Mouse (Mus musculus) ovary, adult 10 weeks (tissue): ENCODE measurements around the gene BC025920. TPM values are rescaled to one million over a fixed set of nuclear protein-coding genes. Genes with fewer than 3 reads are reported as not detected.

Experiments
- polyA plus RNA-seq: library from polyadenylated mRNA; stranded (reverse); fragments of 350-450 nt; fragmentation: Illumina TruSeq; extraction: RNeasy Lipid Tissue Mini Kit (QIAGEN cat#74804); gene quantifications from one replicate; pipeline ENCODE4 v1.2.3, GENCODE M21; 2014

BC025920 gene
- 0.77 TPM for polyA plus RNA-seq

DNA sequence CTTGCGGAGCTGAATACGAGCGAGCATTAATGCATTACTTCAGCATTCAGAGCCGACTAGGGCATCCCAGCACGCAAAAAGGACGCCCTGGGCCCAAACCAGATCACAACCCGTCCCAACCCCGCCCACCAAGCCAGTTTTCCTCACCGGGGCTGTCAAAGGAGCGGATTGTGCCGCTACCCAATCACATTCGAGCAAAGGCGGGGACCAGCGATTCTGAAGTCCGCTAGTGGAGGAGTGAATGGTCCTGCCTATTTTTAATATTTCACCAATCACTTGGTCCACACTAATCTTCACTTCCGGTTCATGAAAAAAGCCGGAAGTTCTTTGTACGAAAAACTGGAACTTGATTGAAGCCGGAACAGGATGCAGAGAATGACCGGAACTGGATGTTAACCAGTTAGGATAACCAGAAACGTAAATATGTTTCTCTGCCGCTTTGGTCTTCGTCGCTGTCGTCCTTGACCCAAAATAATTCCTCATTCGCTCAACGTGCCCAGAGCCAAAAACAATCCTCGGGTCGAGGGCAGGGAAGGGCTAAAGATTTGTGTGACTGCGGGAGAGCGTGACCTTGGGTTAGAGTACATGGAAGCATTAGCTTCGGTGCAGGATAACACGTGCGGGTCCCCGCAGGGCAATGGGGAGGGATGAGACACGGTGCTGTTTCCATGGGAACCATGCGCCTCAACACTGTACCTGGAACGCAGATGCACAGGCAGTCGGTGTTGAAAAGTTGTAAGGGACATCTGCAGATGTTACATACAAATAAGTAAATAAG is at the start of gene BC025920:
TSS of gene BC025920 (plus strand) at position 297 of the 778 bp plus-strand sequence.

GRCm38 (mm10) chr10:81559163-81559626 is 46.9 kb upstream of the BC025920 start, which contains the start of gene Aes:
TSS of gene Aes (plus strand) at chr10:81559488.

GRCm38 (mm10) chr10:81574081-81575056 is 31.7 kb upstream of the BC025920 start, which contains the start of gene Tle2:
TSS of gene Tle2 (plus strand) at chr10:81574561.

DNA sequence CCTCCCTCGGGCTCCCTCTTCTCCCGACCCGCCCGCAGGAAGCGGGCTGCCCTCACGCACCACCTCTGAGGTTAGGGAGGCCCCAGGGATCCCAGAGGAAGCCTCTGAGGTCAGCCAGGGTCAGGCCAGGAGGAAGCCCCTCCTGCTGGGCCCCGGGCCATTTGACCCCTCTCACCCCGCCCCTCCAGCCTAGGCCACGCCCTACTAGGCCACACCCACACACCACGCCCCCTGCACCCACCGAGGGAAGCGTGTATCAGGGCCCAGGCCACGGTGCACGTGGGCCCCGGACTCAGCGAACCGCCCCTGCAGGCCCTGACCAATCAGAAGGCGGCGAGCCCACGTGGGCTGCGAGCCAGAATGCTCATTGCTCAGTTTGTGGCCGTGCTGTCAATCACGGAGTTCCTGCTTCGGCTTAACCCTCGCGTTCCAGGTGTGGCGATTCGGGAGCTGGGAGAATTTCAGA is 5.3 kb upstream of the BC025920 start, which contains the start of gene Tle6:
TSS of gene Tle6 (minus strand) at position 336 of the 466 bp plus-strand sequence.

DNA sequence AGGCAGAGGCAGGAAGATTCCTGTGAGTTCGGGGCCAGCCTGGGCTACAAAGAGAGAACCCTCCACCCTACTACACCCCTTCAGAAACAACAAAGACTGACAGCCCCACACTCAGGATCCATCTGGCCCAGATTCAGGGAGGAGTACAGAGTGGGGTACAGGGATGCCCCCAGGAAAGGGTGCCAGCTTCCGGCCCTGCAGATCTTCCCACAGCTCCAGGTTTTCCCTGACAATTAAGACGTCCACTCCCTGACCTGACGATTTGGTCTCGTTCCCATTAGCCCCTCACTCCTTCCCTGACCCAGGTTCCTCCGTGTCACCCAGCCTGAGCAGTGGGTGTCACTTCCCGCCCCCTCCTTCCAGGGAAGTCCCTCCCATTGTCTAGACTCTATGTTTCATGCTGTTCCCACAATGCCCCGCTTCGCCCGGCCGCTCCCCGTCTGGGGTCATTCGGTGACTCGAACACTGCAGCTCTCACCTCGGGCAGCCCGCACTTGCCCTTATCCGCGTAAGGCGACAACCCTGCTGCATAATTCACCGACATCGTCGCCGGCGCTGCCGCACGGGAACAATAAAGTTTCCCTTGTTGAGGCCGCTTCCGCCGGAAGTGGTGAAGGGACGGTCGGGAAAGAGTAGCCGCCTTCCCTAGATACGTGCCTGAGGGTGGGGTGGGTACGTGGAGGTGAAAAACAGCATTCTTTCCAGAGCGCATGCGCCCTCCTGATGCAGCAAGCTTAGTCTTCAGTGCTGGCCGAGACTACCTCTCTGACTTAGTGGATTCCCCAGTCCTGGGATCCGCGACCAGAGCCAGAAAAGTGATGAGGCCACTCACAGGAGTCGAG is 21.1 kb downstream of the BC025920 start, which contains the start of gene Sirt6:
TSS of gene Sirt6 (minus strand) at position 804 of the 842 bp plus-strand sequence.

DNA sequence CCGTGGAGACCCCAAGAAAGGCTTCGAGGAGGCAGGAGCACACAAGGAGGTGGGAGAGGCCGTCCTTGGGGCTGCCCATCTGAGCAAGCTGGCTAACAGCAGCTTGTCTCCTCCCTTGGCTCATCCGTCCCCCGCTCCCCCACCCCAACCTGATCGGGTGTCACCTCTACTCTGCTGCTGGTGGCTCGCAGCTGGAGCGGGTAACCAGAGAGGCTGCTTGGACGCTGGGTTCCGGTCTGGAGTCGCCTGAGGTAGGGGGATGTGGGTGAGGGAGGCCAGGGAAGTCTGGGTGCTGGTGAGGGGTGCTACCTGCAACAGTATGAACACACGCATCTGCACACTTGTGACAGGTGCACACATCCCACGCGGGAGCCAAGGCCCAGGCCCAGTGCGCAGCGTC is 22.3 kb downstream of the BC025920 start, which contains the start of gene Ankrd24:
TSS of gene Ankrd24 (plus strand) at position 151 of the 400 bp plus-strand sequence.

DNA sequence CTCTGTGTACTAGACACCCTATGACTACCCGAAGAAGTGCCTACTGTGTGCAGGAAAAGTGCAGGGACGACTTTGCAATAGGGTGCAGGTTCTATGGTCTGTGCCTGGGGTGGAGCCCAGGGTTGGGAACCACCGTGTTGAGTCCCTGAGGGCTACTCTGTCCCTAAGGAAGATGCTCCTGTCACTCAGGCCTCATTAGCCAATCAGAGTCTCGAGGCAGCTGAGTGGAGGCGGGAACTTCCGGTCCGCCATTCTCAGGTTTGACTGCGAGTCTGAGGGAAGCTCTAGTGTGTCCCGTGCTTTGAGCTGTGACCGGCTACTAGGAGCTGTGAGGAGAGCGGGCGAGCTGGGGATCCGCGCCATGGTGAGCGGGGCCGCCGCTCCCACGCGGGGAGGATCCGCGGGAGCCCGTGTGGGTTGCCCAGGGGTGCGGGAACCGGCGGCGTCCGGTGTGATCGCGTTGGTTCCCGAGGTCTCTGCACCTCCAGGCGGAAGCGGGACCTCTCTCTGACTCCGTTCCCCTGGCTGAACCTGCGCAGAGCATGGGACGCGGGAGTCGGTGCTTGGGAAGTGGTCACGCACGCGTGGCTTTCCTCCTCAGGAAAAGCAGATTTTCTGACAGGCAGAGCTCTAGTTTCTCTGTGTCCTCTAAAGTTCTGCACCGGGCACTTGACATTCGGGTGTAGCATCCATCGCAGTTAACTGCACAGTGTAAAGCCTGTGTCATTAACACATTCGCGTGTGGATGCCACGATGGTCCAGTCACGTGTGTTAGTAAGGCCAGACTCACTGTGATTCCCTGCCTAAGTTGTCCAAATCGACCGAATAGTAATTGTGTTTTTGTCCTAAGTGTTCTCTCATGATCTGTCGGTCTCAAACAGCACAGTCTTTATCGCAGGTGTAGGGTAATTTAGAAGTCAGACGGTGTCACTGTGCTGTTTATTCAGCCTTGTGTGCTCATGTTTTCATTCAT is 43.0 kb downstream of the BC025920 start, which contains the start of gene Gm10778:
TSS of gene Gm10778 (plus strand) at position 257 of the 973 bp plus-strand sequence.

Other genes with a start within 250 kb of the BC025920 start
- not detected for gene Mfsd12, start 248.8 kb upstream of the BC025920 start, polyA plus RNA-seq
- not detected for gene 4930404N11Rik, start 240.5 kb upstream of the BC025920 start, polyA plus RNA-seq
- gene Fzr1, start 227.8 kb upstream of the BC025920 start, polyA plus RNA-seq = 0.26 TPM
- not detected for gene Dohh, start 221.8 kb upstream of the BC025920 start, polyA plus RNA-seq
- gene Gm48551, start 221.8 kb upstream of the BC025920 start, polyA plus RNA-seq = not detected
- 0.88 TPM for gene Gm48552, start 217.3 kb upstream of the BC025920 start, polyA plus RNA-seq
- gene Smim24, start 213.2 kb upstream of the BC025920 start, polyA plus RNA-seq = not detected
- gene Nfic, start 150.6 kb upstream of the BC025920 start, polyA plus RNA-seq = 14.2 TPM
- gene Celf5, start 123.6 kb upstream of the BC025920 start, polyA plus RNA-seq = not detected
- gene Ncln, start 109.9 kb upstream of the BC025920 start, polyA plus RNA-seq = not detected
- not detected for gene S1pr4, start 106.1 kb upstream of the BC025920 start, polyA plus RNA-seq
- not detected for gene Gna15, start 82.0 kb upstream of the BC025920 start, polyA plus RNA-seq
- gene Gna11, start 61.1 kb upstream of the BC025920 start, polyA plus RNA-seq = 1.7 TPM
- gene Aes, start 46.8 kb upstream of the BC025920 start, polyA plus RNA-seq = 10.1 TPM
- 3.3 TPM for gene Tle2, start 31.7 kb upstream of the BC025920 start, polyA plus RNA-seq
- 9.7 TPM for gene Tle6, start 5.2 kb upstream of the BC025920 start, polyA plus RNA-seq
- not detected for gene Sirt6, start 21.5 kb downstream of the BC025920 start, polyA plus RNA-seq
- 2.0 TPM for gene Ankrd24, start 22.3 kb downstream of the BC025920 start, polyA plus RNA-seq
- gene Gm10778, start 42.8 kb downstream of the BC025920 start, polyA plus RNA-seq = 24.8 TPM
- gene Zfp433, start 98.6 kb downstream of the BC025920 start, polyA plus RNA-seq = 52.7 TPM
- gene Gm3055, start 164.9 kb downstream of the BC025920 start, polyA plus RNA-seq = 50.3 TPM
- 8.1 TPM for gene Gm4767, start 205.9 kb downstream of the BC025920 start, polyA plus RNA-seq